Mouse (Mus musculus): Measurements from ENCODE around the gene Nutm1.
"Not testable (repeated sequence)": the region's sequence is repeated elsewhere in the genome, so short reads cannot be mapped to it uniquely, and the experiment has no call there.

Nutm1 gene

GRCm38 (mm10) chr2:112259241-112259962 lies at the start of gene Nutm1:
Gene Nutm1, minus strand, starts transcription at chr2:112259291.
- DNase-seq = no peak

- DNase-seq = no peak
Observed at GRCm38 (mm10) chr2:112308671-112309070, 49.6 kb upstream of the Nutm1 start.

- no peak for DNase-seq
Observed at GRCm38 (mm10) chr2:112298221-112298620, 39.1 kb upstream of the Nutm1 start.

- no peak for DNase-seq
Observed at GRCm38 (mm10) chr2:112296211-112296610, 37.1 kb upstream of the Nutm1 start.

- DNase-seq = no peak
Observed at GRCm38 (mm10) chr2:112292823-112293222, 33.7 kb upstream of the Nutm1 start.

- DNase-seq = no peak
Observed at GRCm38 (mm10) chr2:112289507-112289906, 30.4 kb upstream of the Nutm1 start.

GRCm38 (mm10) chr2:112287059-112287458 lies 28.0 kb upstream of the Nutm1 start:
- DNase-seq = no peak

- not testable (repeated sequence) for DNase-seq
Observed at GRCm38 (mm10) chr2:112286062-112286461, 27.0 kb upstream of the Nutm1 start.

- DNase-seq = no peak
Observed at GRCm38 (mm10) chr2:112285031-112285390, 25.9 kb upstream of the Nutm1 start.

GRCm38 (mm10) chr2:112284363-112285030 lies 25.4 kb upstream of the Nutm1 start:
- no peak for DNase-seq

GRCm38 (mm10) chr2:112282846-112283245 lies 23.8 kb upstream of the Nutm1 start:
- no peak for DNase-seq

GRCm38 (mm10) chr2:112276870-112277269 lies 17.8 kb upstream of the Nutm1 start:
- DNase-seq = no peak

- no peak for DNase-seq
Observed at GRCm38 (mm10) chr2:112273474-112273873, 14.4 kb upstream of the Nutm1 start.

- DNase-seq = no peak
Observed at GRCm38 (mm10) chr2:112272909-112273308, 13.8 kb upstream of the Nutm1 start.

GRCm38 (mm10) chr2:112270011-112270410 lies 10.9 kb upstream of the Nutm1 start:
- DNase-seq = no peak

- DNase-seq = no peak
Observed at GRCm38 (mm10) chr2:112267547-112268269, 8.6 kb upstream of the Nutm1 start.

GRCm38 (mm10) chr2:112266780-112267179 lies 7.7 kb upstream of the Nutm1 start:
- DNase-seq = no peak

- DNase-seq = peak; percentile 45
Observed at GRCm38 (mm10) chr2:112266242-112266592, 7.1 kb upstream of the Nutm1 start, which contains the start of gene Gm21985. Gene Gm21985, plus strand, starts transcription at chr2:112266314.

- peak; percentile 91 for DNase-seq
Observed at GRCm38 (mm10) chr2:112265448-112266241, 6.6 kb upstream of the Nutm1 start, which contains the start of gene Slc12a6. Gene Slc12a6, plus strand, starts transcription at chr2:112265825.

GRCm38 (mm10) chr2:112264364-112264763 lies 5.3 kb upstream of the Nutm1 start:
- DNase-seq = no peak

GRCm38 (mm10) chr2:112262779-112263295 lies 3.7 kb upstream of the Nutm1 start:
- no peak for DNase-seq
